ENCODE assay signal across 8 mouse cellular contexts in genomic region chr19:15947237-15947636, GRCm38 (mm10). TPM values are rescaled to one million over a fixed set of nuclear protein-coding genes. Genes with fewer than 3 reads are reported as not detected.
DNase-seq lines count a peak whose midpoint lies in the region; ATAC-seq and TF ChIP-seq lines count a peak whose summit lies in the region.

Psat1 (minus strand) TSS chr19:15947337.

- no peak within 1 kb of the TSS for H3K27ac ChIP-seq in left cerebral cortex, adult 2 months
- no peak within 1 kb of the TSS for H3K27ac ChIP-seq in hindbrain, embryonic 11.5 days (ENCODE audit: low read depth, low read length)
- no peak within 1 kb of the TSS for H3K27ac ChIP-seq in liver, embryonic 13.5 days

- no peaks in the 10 kb centered on the region for H3K27me3 ChIP-seq in hindbrain, embryonic 11.5 days (ENCODE audit: control insufficient read depth, insufficient read depth, low read length)
- H3K27me3 ChIP-seq in liver, embryonic 13.5 days: no peaks in the 10 kb centered on the region

- no peak for TF ChIP-seq POLR2A in brain, embryonic 14.5 days (IDR thresholded peaks at IDR 0.05; ENCODE audit: borderline replicate concordance, extremely low read depth, insufficient read depth, insufficient read length, poor library complexity, severe bottlenecking)

- no peak for TF ChIP-seq CTCF in left cerebral cortex, adult 2 months (IDR thresholded peaks at IDR 0.05)
- TF ChIP-seq CTCF in brain, embryonic 14.5 days (IDR thresholded peaks at IDR 0.05; ENCODE audit: borderline replicate concordance, extremely low read depth, insufficient read depth, insufficient read length): no peak

- DNase-seq in left cerebral cortex, adult 2 months (ENCODE audit: extremely low spot score in 1 of 2, low spot score in 2 of 2): no peak
- no peak for DNase-seq in left cerebral cortex, adult 9 months (ENCODE audit: low spot score in 2 of 2)
- no peak for DNase-seq in brain, embryonic 14.5 days (ENCODE audit: low read depth)
- no peak for DNase-seq in hindbrain, embryonic 11.5 days (ENCODE audit: low spot score)
- DNase-seq in liver, embryonic 13.5 days: no peak
- DNase-seq in urinary bladder, postnatal 10 days (ENCODE audit: low spot score): no peak
- DNase-seq in natural killer cell, adult 2 months (ENCODE audit: low spot score in 2 of 2): no peak
- DNase-seq in retina, embryonic 14.5 days (ENCODE audit: low spot score): no peak

- intact Hi-C loops in left cerebral cortex, adult 2 months (cut with DNase I): no loop called here

- WGBS in hindbrain, embryonic 11.5 days: 85% methylated on average over 7 of the region's 7 CpGs
- 52% methylated on average over 7 of the region's 7 CpGs for WGBS in liver, embryonic 13.5 days (ENCODE audit: insufficient replicate concordance)

- H3K4me2 ChIP-seq in hindbrain, embryonic 11.5 days (replicated peaks; ENCODE audit: low read depth, low read length): no peak within 1 kb of the TSS
- H3K4me2 ChIP-seq in liver, embryonic 13.5 days: no peak within 1 kb of the TSS

- no peak within 1 kb of the TSS for H3K9ac ChIP-seq in hindbrain, embryonic 11.5 days (ENCODE audit: low read depth, low read length)
- H3K9ac ChIP-seq in liver, embryonic 13.5 days: no peak within 1 kb of the TSS

- no peaks in the 10 kb centered on the region for H3K9me3 ChIP-seq in hindbrain, embryonic 11.5 days (ENCODE audit: control insufficient read depth, low read length)
- H3K9me3 ChIP-seq in liver, embryonic 13.5 days (replicated peaks): no peaks in the 10 kb centered on the region

- H3K4me3 ChIP-seq in left cerebral cortex, adult 2 months: no peak within 1 kb of the TSS
- H3K4me3 ChIP-seq in hindbrain, embryonic 11.5 days (ENCODE audit: low read depth, low read length): no peak within 1 kb of the TSS
- no peak within 1 kb of the TSS for H3K4me3 ChIP-seq in liver, embryonic 13.5 days (replicated peaks)

- no peaks in the 10 kb centered on the region for H3K4me1 ChIP-seq in hindbrain, embryonic 11.5 days (replicated peaks; ENCODE audit: control insufficient read depth, insufficient read depth, low read length)
- H3K4me1 ChIP-seq in liver, embryonic 13.5 days (replicated peaks): no peaks in the 10 kb centered on the region

- no peak for ATAC-seq in hindbrain, embryonic 11.5 days (ENCODE audit: low FRiP score)
- ATAC-seq in liver, embryonic 13.5 days (ENCODE audit: low read depth): no peak

- H3K36me3 ChIP-seq in hindbrain, embryonic 11.5 days (ENCODE audit: control insufficient read depth, insufficient read depth, low read length): no peaks in the 10 kb centered on the region
- no peaks in the 10 kb centered on the region for H3K36me3 ChIP-seq in liver, embryonic 13.5 days

RNA-seq across cellular contexts. Expression of gene Psat1, which starts in this region (rescaled TPM):
- total RNA-seq in left cerebral cortex, adult 2 months (2021): 10 to 100 TPM; 94.6 to 97.5 TPM
- 96.9 and 98.3 TPM in 2 replicates for polyA plus RNA-seq in brain, embryonic 14.5 days (2012; rRNA removed)
- polyA plus RNA-seq in hindbrain, embryonic 11.5 days (2014; fragmentation: Nextera tagmentation; extraction: Ambion mirVana): 107 and 116 TPM in 2 replicates
- 165 and 186 TPM in 2 replicates for polyA plus RNA-seq in liver, embryonic 13.5 days (2015; fragmentation: Nextera tagmentation; extraction: Ambion mirVana)
